Mouse (Mus musculus): ENCODE results near the gene Tenm4. TPM values are rescaled to one million over a fixed set of nuclear protein-coding genes. Genes with fewer than 3 reads are reported as not detected.

The Tenm4 gene
- polyA plus RNA-seq, 1 experiment from 2014 or later, result 5.0 TPM

DNA sequence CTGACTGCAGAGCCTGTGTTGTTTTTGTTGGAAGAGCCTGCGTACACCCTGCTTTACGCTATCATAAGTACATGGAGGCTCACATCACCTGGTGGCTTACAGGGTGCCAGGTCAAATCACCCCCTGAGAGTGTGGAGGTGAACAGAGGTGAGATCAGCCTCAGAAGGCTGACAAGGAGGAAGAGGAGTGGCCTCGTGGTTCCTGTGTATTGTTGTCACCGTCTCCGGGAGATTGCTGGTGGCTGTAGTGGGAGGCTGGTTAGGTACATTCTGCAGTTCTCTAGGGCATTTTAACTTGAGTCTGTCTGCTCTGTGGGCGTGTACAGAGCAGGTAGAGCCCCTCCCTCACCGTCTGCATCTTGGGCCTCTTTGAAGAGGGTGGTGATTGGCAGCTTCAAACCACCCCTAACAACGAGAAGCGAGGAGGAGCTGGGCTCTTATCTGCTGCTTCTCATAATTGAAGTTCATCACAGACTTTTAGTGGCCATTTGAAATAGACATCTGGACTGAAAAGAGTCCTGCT is 59.7 kb downstream of the Tenm4 start:
- Histone ChIP-seq H3K4me3 (ENCODE audit: low read depth, low read length) (no peak overlapping the region), H3K9ac (replicated peaks; ENCODE audit: low read depth) (no peak overlapping the region), H3K4me1 (ENCODE audit: insufficient read depth, low read depth, low read length) (no peaks in the 10 kb centered on the region), H3K27ac (ENCODE audit: low read length) (no peak overlapping the region), H3K4me2 (replicated peaks; ENCODE audit: low read depth, low read length) (no peak overlapping the region), H3K9me3 (ENCODE audit: low read length) (no peaks in the 10 kb centered on the region), H3K27me3 (replicated peaks; ENCODE audit: insufficient read depth, low read length) (no peaks in the 10 kb centered on the region), H3K36me3 (ENCODE audit: insufficient read depth, low read length) (no peaks in the 10 kb centered on the region)
- ATAC-seq (0 out of 2 replicates have a peak, but pooled peaks have one; percentile 13), DNase-seq (ENCODE audit: low spot score) (no peak)
- no peak for TF ChIP-seq EP300 (IDR thresholded peaks at IDR 0.05)
- no peak for TF ChIP-seq CTCF (IDR thresholded peaks at IDR 0.05)
- 40% methylated on average over 9 of the region's 9 CpGs for WGBS

DNA sequence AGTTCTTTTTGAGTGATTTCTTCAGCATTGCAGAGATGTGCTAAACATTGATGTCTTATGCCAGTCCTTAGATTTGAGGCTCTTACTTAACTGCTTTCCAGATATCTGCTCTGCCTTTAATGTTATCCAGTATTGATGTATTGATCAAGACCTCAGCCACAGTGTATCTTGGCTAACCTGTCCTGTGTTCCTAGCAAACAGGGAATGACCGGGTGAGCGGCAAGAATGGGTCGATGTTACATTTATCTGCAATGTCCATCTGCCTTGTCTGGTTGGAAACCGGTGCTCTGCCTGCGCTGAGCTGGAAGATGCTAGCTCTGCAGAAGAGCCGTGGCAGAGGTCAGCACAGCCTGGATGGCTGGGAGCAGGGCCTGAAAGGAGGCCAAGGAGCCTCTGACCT is 64.8 kb downstream of the Tenm4 start:
- Histone ChIP-seq H3K27me3 (replicated peaks; ENCODE audit: insufficient read depth, low read length) (no peaks in the 10 kb centered on the region), H3K9me3 (ENCODE audit: low read length) (no peaks in the 10 kb centered on the region), H3K9ac (replicated peaks; ENCODE audit: low read depth) (no peak overlapping the region), H3K36me3 (ENCODE audit: insufficient read depth, low read length) (no peaks in the 10 kb centered on the region), H3K27ac (ENCODE audit: low read length) (no peak overlapping the region), H3K4me1 (ENCODE audit: insufficient read depth, low read depth, low read length) (no peaks in the 10 kb centered on the region), H3K4me3 (ENCODE audit: low read depth, low read length) (no peak overlapping the region), H3K4me2 (replicated peaks; ENCODE audit: low read depth, low read length) (no peak overlapping the region)
- TF ChIP-seq EP300 (IDR thresholded peaks at IDR 0.05), result no peak
- DNase-seq (ENCODE audit: low spot score), result no peak
- WGBS, result 78% methylated on average over 6 of the region's 6 CpGs
- no peak for ATAC-seq

DNA sequence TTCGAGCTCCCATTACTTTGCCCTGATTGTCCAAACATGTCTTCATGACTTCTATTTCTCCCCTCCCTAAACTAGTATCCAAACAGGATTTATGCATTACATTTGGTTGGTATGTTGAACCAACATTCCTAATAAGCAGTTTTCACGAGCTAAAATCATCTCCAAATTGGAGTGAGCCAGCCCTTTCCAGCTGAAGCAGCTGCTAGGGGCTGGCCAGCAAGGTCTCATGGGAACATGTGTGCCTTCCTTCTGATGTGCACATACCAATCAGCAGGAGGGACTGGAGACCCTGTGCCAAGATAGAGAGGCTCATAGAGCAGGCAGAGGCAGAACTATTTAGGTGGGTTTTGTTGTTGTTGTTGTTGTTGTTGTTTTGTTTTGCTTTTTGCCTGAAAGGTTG is 69.6 kb downstream of the Tenm4 start:
- 52% methylated on average over 2 of the region's 2 CpGs for whole genome bisulfite sequencing

DNA sequence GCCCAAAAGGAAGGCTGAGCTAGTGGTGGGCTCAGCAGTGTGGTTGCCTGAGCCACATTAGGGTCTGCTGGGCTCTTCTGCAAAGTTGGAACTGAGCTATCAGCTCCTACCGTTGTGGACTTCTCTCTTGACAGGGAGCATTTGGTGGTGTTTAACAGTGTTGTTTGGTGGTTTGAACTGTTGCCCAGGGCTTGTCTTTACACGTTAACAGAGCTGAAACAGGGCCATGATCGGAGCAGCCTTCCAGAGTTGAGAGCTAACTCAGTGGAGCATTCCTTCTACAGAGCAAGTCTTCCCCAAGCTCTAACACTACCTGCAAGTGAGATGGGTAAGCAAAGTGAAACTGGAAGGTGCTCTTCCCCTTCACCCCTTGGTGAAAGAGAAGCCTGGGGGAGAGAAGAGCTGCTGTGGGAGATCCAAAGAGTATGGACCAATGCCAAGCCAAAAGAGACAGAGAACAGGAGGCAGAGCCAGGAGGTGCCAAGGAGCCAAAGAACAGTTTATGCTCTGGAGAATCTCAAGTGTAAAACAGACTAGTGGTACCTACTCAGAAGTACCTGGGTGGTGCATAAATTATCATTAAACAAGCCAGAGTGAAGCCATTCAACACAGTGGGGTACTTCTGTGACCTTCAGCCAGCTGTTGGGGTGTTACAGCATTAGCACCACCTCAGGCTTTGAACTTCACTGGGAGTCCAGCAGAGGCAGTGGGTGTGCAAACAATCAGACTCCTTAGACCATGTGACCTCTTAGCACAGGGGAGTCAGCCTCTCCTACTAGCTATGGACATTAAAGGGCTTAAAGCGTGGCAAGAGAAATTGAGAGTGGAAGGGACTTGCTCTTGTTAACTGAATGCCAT is 71.5 kb downstream of the Tenm4 start:
- DNase-seq (ENCODE audit: low spot score) (peak; percentile 31), ATAC-seq (no peak; the same call in 1 of the 2 replicates)
- Histone ChIP-seq H3K4me2 (replicated peaks; ENCODE audit: low read depth, low read length) (no peak overlapping the region), H3K4me3 (ENCODE audit: low read depth, low read length) (no peak overlapping the region), H3K4me1 (ENCODE audit: insufficient read depth, low read depth, low read length) (no peaks in the 10 kb centered on the region), H3K36me3 (ENCODE audit: insufficient read depth, low read length) (no peaks in the 10 kb centered on the region), H3K9ac (replicated peaks; ENCODE audit: low read depth) (no peak overlapping the region), H3K27me3 (replicated peaks; ENCODE audit: insufficient read depth, low read length) (no peaks in the 10 kb centered on the region), H3K27ac (ENCODE audit: low read length) (no peak overlapping the region), H3K9me3 (ENCODE audit: low read length) (no peaks in the 10 kb centered on the region)
- TF ChIP-seq EP300 (IDR thresholded peaks at IDR 0.05), result no peak
- no peak for TF ChIP-seq CTCF (IDR thresholded peaks at IDR 0.05)
- WGBS, result 49% methylated on average over 4 of the region's 4 CpGs

More for the DNA sequence above, 69.6 kb downstream of the Tenm4 start:
- ATAC-seq, result no peak
- no peak for TF ChIP-seq CTCF (IDR thresholded peaks at IDR 0.05)
- TF ChIP-seq EP300 (IDR thresholded peaks at IDR 0.05), result no peak
- no peak for DNase-seq (ENCODE audit: low spot score)
- Histone ChIP-seq H3K9ac (replicated peaks; ENCODE audit: low read depth) (no peak overlapping the region), H3K27me3 (replicated peaks; ENCODE audit: insufficient read depth, low read length) (no peaks in the 10 kb centered on the region), H3K4me3 (ENCODE audit: low read depth, low read length) (no peak overlapping the region), H3K27ac (ENCODE audit: low read length) (no peak overlapping the region), H3K4me1 (ENCODE audit: insufficient read depth, low read depth, low read length) (no peaks in the 10 kb centered on the region), H3K36me3 (ENCODE audit: insufficient read depth, low read length) (no peaks in the 10 kb centered on the region), H3K4me2 (replicated peaks; ENCODE audit: low read depth, low read length) (no peak overlapping the region), H3K9me3 (ENCODE audit: low read length) (no peaks in the 10 kb centered on the region)

DNA sequence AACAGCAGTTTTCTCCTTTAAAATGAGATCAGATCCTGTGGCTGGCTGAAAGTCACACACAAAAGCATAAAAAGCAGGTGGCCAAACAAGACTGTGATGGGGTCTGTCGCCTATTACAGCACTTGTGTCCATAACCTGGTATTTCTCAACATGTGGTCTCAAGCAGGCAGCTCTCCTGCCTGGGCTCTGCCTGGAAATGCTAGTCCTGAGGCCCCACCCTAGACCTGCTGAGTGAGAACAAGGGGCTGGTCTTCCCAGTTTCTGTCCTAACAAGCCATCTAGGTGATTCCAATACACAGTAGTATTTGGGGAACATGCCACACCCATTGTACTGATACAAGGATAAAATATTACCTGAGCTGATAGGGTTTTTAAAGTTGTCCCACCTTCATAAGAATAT is 73.8 kb downstream of the Tenm4 start:
- WGBS, result 69% methylated on average over 1 of the region's 1 CpGs
- Histone ChIP-seq H3K4me1 (ENCODE audit: insufficient read depth, low read depth, low read length) (no peaks in the 10 kb centered on the region), H3K4me2 (replicated peaks; ENCODE audit: low read depth, low read length) (no peak overlapping the region), H3K9me3 (ENCODE audit: low read length) (no peaks in the 10 kb centered on the region), H3K4me3 (ENCODE audit: low read depth, low read length) (no peak overlapping the region), H3K27ac (ENCODE audit: low read length) (no peak overlapping the region), H3K9ac (replicated peaks; ENCODE audit: low read depth) (no peak overlapping the region), H3K27me3 (replicated peaks; ENCODE audit: insufficient read depth, low read length) (no peaks in the 10 kb centered on the region), H3K36me3 (ENCODE audit: insufficient read depth, low read length) (no peaks in the 10 kb centered on the region)
- no peak for DNase-seq (ENCODE audit: low spot score)
- ATAC-seq, result no peak; the same call in 1 of the 2 replicates
- TF ChIP-seq CTCF (IDR thresholded peaks at IDR 0.05) (no peak), EP300 (IDR thresholded peaks at IDR 0.05) (no peak)

DNA sequence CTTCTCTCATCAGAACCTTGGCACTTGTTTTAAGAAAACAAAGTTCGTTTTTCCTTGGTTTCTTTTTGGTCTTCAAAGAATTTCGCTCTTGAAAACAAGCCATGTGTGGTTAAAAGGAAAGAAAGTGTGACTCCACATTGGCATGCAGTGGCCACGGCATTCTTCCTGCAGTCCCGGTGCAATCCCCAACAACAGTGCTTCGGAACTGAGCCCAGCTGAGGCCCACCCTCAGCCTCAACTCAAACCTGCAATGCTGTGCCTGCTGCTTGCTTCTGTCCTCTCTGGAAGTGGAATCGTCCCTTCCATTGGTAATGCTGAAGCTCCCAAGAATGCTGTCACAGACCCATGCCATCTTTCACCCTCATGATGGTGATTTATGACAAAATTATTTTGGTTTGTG is 88.6 kb downstream of the Tenm4 start:
- Histone ChIP-seq H3K27me3 (replicated peaks; ENCODE audit: insufficient read depth, low read length) (no peaks in the 10 kb centered on the region), H3K4me2 (replicated peaks; ENCODE audit: low read depth, low read length) (no peak overlapping the region), H3K27ac (ENCODE audit: low read length) (no peak overlapping the region), H3K9ac (replicated peaks; ENCODE audit: low read depth) (no peak overlapping the region), H3K36me3 (ENCODE audit: insufficient read depth, low read length) (no peaks in the 10 kb centered on the region), H3K4me3 (ENCODE audit: low read depth, low read length) (no peak overlapping the region), H3K4me1 (ENCODE audit: insufficient read depth, low read depth, low read length) (no peaks in the 10 kb centered on the region), H3K9me3 (ENCODE audit: low read length) (no peaks in the 10 kb centered on the region)
- no peak for ATAC-seq
- DNase-seq (ENCODE audit: low spot score), result no peak
- 78% methylated on average over 6 of the region's 6 CpGs for WGBS
- no peak for TF ChIP-seq EP300 (IDR thresholded peaks at IDR 0.05)
- no peak for TF ChIP-seq CTCF (IDR thresholded peaks at IDR 0.05)

Data from lung, postnatal 0 days (tissue).